Mouse (Mus musculus) cerebellum, adult 9-10 months (tissue): ENCODE results near the gene Tmem262.

ENCODE experiments used
- DNase-seq: peaks from one replicate; pipeline ENCODE4 v3.0.0; 2022

Tmem262 gene

GRCm38 (mm10) chr19:6102169-6102853 is 22.5 kb downstream of the Tmem262 start:
- no peak for DNase-seq

GRCm38 (mm10) chr19:6104476-6104875 is 24.6 kb downstream of the Tmem262 start:
- DNase-seq: no peak

- no peak for DNase-seq
Measured at GRCm38 (mm10) chr19:6105586-6105985, 25.8 kb downstream of the Tmem262 start, which contains the start of gene Naaladl1. Gene Naaladl1 (plus strand): TSS chr19:6105782.

- DNase-seq: no peak
Measured at GRCm38 (mm10) chr19:6113116-6113515, 33.3 kb downstream of the Tmem262 start.

- peak; percentile 60 for DNase-seq
Measured at GRCm38 (mm10) chr19:6116113-6116850, 36.4 kb downstream of the Tmem262 start.

GRCm38 (mm10) chr19:6117346-6117985 is 37.6 kb downstream of the Tmem262 start:
- peak; percentile 49 for DNase-seq

GRCm38 (mm10) chr19:6117986-6118676 is 38.3 kb downstream of the Tmem262 start, which contains the start of gene Sac3d1:
Gene Sac3d1 (minus strand): TSS chr19:6118650.
- peak; percentile 89 for DNase-seq

- peak; percentile 62 for DNase-seq
Measured at GRCm38 (mm10) chr19:6118677-6119185, 38.9 kb downstream of the Tmem262 start.

GRCm38 (mm10) chr19:6121761-6122160 is 41.9 kb downstream of the Tmem262 start:
- no peak for DNase-seq

- DNase-seq: no peak
Measured at GRCm38 (mm10) chr19:6123330-6123729, 43.5 kb downstream of the Tmem262 start.

- no peak for DNase-seq
Measured at GRCm38 (mm10) chr19:6124898-6125297, 45.1 kb downstream of the Tmem262 start.

GRCm38 (mm10) chr19:6126289-6126688 is 46.5 kb downstream of the Tmem262 start:
- peak; percentile 78 for DNase-seq

- DNase-seq: no peak
Measured at GRCm38 (mm10) chr19:6126789-6127580, 47.2 kb downstream of the Tmem262 start.

GRCm38 (mm10) chr19:6127760-6128341 is 48.0 kb downstream of the Tmem262 start, which contains the start of gene Snx15:
Gene Snx15 (minus strand): TSS chr19:6128304.
- peak; percentile 98 for DNase-seq
